Mouse (Mus musculus): ENCODE measurements at regions not wholly inside any gene's neighbourhood (a gene's known extent, or its start where the extent isn't known, plus 50 kb on each side); places are given as distances from the start of the nearest gene placed in this dataset.

DNA sequence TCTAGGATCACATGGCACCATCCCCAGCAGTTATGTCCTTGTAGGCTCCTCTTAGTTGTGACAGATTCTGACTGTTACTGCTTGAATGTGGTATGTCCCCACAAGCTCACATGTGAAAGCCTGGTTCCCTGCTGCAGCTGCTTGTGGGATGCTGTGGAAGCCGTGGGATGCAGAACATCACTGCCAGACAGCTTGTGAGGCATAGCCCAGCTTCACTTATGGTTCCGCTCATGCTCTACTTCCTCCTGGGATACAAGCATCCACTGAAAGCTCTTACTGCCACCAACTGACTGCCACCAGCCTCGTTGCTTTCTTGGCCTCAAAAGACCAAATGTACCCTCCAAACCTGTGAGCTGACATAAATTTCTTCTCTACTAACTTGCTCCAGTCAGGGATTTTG is 167.7 kb upstream of the Ccdc122 start:
- DNase-seq (ENCODE audit: low spot score in 2 of 2) = no peak

DNA sequence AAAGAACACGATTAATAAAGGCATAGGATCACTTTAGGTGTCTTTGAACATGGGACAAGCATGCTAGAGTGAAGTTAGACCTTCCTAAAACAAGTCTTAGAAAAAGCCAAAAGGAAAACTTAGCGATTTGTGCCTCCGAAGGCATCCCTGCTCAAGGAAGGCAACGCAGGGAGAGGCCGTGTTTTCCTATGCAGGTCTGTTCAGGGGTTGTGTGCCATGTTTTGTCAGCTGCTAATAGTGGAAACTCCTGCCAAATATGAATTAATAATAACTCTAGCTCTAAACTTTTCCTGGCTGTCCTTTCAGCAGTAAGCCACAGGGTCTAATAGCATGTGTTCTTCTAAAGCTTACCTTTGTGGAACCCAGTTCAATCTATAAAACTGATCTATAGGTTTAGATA is 168.4 kb upstream of the Ccdc122 start:
- no peak for DNase-seq (ENCODE audit: low spot score in 2 of 2)

DNA sequence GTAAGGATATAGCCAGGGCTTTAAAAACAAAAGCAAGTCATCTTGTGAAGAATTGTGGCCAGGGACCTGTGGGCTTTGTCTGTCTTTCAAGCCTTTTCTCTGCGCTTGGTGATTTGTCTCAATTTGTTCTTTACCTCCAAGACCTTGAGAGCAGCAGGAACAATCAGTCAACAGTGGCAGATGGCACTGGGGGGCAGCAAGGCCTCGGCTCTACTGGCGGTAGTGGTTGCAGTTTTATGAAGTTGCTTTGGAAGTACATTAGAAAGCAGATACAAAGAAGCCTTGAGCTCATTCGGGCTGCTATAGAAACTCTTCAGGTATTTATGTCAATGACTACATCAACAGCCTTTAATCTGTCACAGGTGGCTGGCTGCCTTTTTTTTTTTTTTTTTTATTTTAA is 171.9 kb upstream of the Ccdc122 start:
- no peak for DNase-seq (ENCODE audit: low spot score in 2 of 2)

DNA sequence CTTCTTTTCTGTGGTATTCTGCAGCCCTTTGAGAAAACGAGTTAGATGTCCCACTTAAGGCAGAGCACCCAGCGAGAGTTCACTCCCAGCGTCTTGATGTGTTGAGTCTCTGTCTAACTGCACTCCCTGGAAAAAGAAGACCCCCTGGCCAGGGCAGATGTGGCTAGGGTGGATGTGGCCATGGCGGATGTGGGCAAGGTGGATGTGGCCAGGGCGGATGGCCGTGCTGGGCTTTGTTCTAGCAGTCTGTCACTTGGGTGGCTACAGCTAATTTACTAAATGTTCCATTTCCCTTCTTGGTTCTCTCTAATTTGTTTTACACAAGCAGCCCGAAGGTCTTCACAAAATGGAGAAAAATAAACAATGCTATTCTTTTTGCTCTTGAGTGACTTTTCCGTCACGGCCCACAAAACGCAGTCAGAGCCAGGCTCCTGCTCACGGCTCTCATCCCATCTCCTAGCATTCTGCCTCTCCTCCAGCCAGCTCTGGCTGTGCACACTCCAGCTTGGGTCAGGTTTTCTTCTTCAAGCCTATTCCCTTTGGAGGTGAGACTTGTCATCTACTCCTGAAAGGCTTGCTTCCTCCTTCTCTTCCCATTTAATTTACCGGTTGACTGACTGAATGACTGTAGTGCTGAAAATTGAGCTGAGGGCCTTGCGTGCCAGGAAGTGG is 173.4 kb upstream of the Ccdc122 start:
- no peak for DNase-seq (ENCODE audit: low spot score in 2 of 2)

DNA sequence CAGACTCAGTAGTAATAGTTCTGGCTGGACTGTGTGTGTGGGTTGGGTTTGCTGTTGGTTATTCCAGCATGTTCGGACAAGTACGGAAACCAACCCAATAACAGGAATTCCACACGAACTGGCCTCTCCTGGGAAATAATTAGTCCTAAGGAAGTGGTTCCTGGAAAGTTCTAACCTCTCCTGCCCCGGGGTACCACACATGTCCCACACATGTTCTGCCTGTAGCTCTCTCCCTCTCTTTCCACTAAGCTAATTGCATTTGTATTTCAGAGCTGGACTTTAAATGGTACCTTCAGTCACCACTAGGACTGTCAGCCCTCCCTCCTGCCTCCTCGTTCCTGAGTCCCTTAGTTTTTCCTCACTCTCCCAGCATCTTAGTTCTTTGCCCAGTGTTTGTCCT is 178.2 kb upstream of the Ccdc122 start:
- DNase-seq (ENCODE audit: low spot score in 2 of 2) = no peak

DNA sequence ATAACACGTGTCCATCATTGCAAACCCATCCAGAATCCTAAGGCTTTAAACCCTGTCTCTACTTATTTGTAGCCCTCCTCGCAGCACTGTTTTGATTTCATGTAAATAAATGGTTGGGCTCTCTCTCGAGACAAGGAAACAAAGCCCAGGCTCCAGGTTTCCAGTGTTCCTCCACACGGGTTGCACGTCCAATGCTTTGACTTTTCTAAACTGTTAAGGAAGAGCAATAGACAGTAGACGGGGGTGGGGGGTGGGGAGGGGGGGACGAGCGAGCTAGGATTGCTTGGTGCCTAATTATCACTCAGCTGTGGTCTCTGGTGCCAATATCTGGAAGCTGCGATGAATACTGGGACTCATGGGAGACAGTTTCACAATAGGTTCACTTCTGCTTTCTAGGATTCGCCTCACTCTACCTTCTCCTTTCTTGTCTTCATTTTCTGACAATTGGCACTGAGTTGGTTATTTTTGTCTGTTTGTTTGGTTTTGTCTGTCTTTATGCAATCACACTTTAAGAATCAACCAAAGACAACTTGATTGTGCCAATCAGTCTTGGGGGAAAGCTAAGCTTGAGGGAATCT is 179.3 kb upstream of the Ccdc122 start:
- DNase-seq (ENCODE audit: low spot score in 2 of 2) = no peak

DNA sequence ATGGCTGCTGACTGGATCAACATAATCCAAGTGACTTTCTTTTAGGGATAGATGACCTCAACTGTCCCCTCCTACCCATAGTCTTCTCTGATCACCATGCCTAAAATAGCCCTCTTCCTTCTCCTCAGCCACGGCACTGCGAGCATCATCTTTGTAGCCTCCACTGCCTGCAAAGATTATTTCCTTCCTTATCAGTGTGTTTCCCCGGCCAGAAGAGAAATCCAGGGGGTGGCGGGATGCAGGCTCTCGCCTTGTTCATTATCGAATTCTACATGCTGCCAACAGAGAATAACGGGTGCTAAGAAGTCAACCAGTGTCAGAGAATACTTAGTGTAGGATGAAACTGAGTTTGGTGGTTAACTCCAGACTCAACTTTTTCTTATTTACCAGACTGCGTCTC is 180.0 kb upstream of the Ccdc122 start:
- no peak for DNase-seq (ENCODE audit: low spot score in 2 of 2)

DNA sequence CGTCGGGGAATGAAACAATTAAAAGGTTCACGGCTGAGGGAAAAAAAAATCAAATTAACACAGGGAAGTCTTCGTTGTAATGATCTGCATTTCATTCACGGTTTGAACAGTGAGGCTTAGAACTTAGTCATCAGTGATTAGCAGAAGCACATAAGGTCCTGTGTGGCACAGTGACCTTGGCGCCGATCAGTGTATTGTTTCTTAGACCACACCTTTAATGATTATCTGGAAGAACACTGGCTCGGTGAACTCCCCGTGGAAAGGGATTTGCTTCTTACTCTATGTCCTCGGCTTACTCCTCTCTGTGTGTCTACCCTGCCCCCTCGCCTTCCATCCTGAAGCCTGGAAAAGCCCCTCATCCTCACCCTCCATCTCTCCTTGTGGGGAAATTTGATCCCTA is 181.6 kb upstream of the Ccdc122 start:
- DNase-seq (ENCODE audit: low spot score in 2 of 2) = no peak

DNA sequence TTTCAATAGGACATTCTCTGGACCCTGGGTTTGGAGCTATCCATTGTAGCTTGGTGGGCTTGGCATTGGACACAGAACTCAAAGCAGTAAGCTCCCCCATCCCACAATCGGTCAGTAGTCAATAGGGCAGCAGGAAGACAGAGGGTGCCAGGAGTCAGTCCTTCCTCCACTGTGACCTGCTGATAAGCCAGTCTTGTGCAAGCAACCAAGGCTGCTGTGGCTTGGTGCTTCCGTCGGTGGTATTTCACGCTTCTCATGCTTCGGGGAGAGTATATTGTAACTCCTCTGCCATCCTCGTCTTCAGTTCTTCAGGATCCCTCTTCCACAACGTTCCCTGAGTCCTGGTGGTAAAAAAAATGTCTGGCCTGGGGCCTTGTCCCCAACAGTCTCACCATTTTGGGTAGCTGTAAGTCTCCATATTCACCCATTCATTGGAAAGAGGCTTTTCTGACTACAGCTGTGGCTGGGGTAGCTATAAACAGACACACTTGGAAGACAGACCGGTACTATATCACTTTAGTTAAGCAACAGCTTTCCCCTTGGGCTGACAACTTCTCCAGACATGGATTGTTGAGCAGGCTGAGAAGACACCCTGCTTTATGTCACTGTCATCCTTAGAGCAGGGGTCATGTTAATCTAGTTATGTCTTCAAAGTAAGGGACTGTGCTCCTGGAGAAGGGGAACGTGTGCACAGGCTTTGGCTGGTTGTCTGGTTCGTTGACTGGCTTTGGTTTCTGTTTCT is 184.9 kb upstream of the Ccdc122 start:
- no peak for DNase-seq (ENCODE audit: low spot score in 2 of 2)

DNA sequence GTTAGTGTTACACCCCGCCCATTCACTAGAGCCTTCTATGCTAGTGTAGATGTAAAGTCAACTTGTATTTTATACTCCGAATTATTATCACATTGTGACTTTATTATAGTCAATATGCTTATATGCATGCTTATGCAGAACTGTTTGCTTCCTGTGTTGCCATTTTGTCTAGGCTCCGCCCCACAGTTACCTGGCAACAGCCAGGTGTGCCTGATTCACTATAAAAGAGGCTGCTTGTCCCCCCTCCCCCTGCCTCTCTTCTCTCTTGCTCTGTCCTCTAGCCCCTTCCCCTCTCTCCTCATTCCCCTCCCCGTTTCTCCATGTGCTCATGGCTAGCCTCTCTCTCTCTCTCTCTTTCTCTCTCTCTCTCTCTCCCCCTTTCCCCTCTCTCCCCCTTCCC is 185.9 kb upstream of the Ccdc122 start:
- DNase-seq (ENCODE audit: low spot score in 2 of 2) = no peak

DNA sequence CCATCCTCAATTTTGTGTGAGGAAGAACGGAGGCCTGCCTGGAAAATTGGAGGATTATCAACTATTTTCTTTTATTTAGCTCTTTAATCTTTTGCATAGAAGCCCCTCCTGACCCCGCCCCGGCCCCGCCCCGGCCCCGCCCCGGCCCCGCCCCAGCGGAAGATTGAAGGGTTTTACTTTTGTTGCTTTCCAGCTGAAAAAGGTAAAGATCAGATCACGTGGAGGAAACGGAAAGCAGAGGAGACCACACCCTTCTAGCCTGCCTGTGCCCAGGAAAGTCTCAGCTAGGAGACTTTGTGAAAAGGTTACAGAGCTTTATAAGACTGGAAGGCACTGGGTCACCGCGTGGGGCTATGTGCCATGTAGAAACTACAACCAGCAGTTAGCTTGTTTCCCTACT is 186.5 kb upstream of the Ccdc122 start:
- no peak for DNase-seq (ENCODE audit: low spot score in 2 of 2)

DNA sequence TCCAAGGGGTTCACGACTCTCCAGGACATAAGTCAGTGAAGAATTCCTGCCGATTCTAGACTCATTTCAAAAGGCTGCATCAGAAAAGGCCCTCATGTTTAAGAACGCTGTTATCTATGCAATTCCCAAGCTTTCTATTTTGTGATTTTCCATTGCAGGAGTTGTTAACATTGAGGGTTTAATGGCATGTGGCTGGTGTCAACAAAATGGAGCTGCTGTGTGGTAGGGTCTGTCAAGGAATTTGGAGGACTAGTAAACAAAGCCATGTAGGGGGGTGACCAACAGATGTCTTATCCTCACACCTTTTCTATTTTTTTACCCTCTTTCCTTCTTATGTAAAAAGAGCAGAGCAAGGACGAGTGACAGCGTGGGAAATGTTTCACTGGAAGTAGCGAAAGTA is 186.9 kb upstream of the Ccdc122 start:
- no peak for DNase-seq (ENCODE audit: low spot score in 2 of 2)

DNA sequence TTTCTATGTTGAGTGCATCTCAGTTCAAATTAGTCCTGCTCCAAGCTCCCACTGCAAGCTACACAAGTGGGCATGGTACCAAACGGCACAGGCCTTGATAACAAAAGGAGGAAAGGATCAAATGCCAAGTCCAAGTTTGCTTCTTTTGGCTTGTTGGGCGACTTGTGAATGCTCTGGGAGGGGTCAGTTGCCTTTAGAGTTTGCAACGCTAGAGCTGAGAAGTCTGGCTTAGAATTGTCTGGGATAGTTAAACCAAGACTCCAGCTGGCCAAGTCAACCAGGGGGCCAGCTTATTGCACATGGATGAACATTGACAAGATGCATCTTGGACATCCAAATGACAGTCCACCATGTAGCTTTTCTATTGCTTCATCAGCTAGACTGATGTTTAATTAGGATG is 187.5 kb upstream of the Ccdc122 start:
- no peak for DNase-seq (ENCODE audit: low spot score in 2 of 2)

DNA sequence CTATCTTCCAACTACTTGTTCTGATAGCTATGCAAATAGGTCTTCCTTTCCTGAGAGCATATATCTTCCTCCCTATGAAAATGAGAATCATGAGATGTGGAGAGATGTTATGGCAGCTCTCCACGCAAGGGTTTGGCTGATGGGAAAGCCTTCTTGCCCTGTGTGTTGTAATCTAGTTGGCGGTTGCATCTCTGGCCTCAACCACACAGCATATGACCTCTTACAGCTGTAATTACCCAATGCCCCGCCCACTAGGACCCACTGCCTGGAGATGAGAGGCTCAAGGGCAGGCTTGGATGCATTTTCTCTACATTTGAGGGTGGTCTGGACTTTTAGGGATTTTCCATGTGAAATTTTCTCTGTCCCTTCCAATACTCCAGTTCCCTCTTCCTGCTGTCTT is 190.9 kb upstream of the Ccdc122 start:
- no peak for DNase-seq (ENCODE audit: low spot score in 2 of 2)

DNA sequence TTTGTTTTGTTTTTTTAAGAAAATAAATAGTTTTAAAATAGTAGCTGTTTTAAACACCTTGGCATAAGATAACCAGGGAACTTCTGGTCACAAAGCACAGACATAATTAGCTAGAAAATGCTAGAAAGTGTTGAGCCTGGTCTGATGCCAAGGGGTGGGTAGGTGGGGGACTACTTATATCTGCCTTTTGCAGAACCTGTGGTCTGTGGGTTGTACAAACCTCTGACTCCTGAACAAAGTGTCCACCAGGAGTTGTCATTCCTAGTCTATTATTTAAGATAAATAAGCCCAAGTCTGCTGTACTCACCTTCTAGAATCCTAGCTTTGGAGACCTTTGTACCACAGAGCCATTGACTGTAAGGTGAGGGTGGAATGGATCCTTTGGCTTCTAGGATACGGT is 191.9 kb upstream of the Ccdc122 start:
- DNase-seq (ENCODE audit: low spot score in 2 of 2) = no peak

DNA sequence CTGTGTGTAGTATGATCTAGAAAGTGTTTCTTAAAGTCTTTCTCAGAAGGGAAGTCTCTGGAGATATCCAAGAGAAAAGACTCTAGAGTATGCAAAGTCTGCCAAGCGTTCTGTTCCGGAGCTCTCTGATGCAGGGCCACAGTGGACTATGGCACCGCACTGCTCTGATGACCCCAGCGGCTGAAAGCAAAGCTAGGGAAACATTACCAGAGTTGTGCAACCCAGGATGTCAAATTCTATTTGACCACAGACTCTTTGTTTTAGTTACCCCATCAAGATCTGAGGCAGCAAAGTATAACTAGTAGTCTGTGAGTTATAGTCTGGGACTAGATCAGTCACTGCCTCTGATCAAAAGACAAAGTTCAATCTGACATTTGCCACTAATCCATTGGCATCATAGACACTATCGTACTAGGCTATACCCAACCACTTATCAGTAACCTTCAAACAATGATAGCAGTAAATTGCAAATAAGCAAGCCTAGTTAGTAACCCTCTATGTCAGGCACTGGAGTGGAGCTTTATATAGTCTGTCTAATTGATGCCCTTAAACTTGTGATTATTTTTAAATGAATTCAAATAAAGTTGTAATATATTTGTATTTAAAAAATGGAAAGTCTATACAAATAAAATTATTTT is 198.9 kb upstream of the Ccdc122 start:
- DNase-seq (ENCODE audit: low spot score in 2 of 2) = no peak

DNA sequence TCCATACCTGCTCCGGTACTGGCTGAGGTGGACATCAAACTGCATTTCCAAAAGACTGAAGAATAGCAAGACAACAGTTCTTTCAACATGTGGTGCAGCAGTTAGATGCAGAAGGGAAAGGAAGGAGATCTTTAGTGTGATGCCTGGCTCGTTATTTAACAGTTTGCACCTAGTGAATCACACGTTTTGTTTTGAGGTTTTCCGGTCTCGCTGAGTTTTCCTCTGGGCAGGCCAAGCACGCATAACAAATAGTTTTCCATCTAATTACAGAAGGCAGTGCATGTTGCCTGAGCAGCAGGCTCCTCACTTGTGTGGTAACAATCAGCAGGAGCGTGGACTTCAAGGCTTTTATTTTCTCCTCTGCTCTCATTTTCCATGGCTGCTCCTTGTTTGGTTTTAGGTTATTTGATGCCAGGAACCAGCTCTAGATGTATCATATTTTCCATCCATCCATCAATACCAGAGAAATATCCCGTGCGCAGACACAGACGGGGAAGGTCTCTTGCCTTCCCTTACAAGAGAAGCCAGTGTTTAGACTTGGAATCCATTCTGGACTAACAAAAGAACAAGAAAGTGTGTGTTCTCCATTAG is 199.6 kb upstream of the Ccdc122 start:
- no peak for DNase-seq (ENCODE audit: low spot score in 2 of 2)

DNA sequence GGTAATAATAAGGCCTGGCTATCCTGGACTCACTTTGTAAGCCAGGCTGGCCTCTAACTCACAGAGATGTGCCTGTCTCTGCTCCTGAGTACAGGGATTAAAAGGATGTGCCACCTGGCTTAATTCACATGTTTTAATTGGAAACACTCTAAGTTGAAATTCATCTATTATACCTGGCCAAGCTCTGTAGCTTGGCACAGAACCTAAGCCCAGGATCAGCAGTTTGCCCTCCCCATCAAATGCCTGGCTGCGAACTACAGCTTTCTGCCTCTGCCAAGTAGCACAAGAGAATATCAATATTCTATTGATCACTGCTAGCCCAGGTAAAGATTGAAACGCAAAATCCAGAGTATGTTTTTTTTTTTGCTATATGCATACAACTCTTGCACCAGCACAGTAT is 200.3 kb upstream of the Ccdc122 start:
- DNase-seq (ENCODE audit: low spot score in 2 of 2) = no peak

DNA sequence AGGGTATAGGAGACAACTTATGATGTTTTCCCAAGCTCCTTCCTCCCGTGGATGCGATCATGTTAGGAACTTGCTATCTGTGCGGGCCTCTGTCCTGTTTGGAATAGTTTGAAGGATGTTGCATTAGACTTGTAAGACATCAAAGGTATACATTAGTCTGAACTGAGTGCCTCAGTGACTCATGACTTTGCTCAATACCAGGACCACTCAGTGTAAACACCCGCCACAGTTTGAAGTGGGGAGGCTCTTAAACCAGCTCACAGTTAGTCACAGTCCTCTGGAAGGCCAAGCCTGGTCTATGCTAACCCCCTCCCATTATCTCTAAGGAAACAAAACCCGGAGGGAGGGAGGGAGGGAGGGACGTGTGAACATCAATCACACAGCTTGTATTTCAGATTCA is 202.5 kb upstream of the Ccdc122 start:
- DNase-seq (ENCODE audit: low spot score in 2 of 2) = no peak

DNA sequence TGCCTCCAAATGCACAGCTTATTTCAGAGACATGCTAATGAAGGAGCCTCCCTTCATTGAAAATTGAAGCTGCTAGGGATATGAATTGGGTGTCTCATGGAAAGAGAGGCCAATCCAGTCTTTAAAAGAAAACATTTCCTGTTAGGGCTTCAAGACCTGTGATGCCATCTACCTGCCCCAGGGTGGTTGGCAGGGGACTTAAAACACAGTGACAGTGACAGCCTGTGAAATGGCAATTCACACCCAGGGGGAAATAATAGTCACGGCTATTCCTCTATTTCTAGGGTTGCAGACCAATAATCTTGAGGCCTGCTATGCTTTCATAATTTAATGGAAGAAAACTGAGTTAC is 207.4 kb upstream of the Ccdc122 start:
- no peak for DNase-seq (ENCODE audit: low spot score in 2 of 2)

DNA sequence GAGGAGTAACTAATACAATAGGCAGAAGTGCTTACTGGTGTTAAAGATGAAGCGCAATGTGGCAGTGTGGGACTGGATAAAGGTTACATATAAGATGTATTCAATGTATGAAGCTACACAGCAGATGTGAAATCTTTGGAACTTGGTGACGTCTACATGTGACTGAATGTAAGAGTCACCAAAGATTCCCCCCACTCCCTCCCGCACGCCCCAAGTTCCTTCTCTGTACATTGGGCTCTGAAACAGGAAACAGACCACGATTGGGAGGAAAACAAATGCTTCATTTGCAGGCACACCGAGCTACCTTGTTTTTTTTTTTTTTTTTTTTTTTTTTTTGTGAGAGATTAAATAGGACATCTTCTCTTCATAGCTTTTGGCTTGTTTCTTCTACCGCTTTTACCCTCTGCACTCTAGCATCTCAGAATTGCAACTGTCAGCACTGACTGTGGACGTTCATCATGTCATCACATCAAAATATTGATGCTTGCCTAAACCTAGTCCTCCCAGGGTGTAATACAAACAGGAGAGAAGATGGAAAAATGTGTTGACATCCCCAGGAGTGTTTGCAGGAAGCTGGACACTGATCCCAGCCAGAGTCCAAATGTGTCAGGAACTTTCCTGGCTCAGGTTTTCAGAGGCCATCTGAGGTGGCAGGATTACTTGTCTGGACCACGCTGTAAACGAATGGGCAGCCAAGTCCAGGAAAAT is 208.0 kb upstream of the Ccdc122 start:
- no peak for DNase-seq (ENCODE audit: low spot score in 2 of 2)

DNA sequence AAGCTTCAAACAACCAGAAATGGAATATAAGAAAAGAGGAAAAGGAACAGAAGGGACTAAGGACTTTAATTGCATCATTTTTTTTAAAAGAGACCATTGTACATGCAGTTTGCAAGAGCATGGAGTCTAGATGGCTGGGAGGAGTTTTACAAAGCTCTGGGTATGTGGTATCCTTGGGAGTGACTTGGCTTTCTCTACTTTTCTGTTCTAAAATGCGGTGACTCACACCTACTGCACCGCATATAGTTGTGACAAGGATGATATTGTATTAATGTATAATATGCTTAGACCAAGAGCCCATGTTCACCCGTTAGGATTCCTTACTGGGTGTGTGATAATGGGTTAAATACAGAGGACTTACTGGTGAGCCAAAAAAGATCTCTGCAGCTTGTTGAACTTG is 212.5 kb upstream of the Ccdc122 start:
- no peak for DNase-seq (ENCODE audit: low spot score in 2 of 2)

All from layer of hippocampus, adult 18-20 months (tissue).